Mouse (Mus musculus) T-helper 17 cell (primary cell): Measurements from ENCODE around the gene Csrp1.

Experiments used
- in situ Hi-C, 2 experiments: fragments of 300-600 bp; cut with MboI, MseI; formaldehyde crosslinking; loops; 1 replicate in 1 of 2; 2 replicates in 1 of 2; pipeline ENCODE4 v1.15.1; 2025; ENCODE audit warnings: high pct_unique_total_duplicates in 2 of 2

Csrp1 gene

GRCm38 (mm10) chr1:135768400-135768799, 48.5 kb downstream of the Csrp1 start:
- in situ Hi-C loops: no loop called here

- in situ Hi-C loops: loop anchor here in 1 of 2 experiments (10.0 kb wide), 1 partner anchor 1565 kb away; no protein-coding TSS in a partner anchor
Measured at GRCm38 (mm10) chr1:135770237-135770636, 50.4 kb downstream of the Csrp1 start.

- in situ Hi-C loops: loop anchor here in 1 of 2 experiments (10.0 kb wide), 1 partner anchor 1566 kb away; no protein-coding TSS in a partner anchor
Measured at GRCm38 (mm10) chr1:135770896-135771572, 51.2 kb downstream of the Csrp1 start.

GRCm38 (mm10) chr1:135771573-135771970, 51.7 kb downstream of the Csrp1 start:
- in situ Hi-C loops: loop anchor here in 1 of 2 experiments (10.0 kb wide), 1 partner anchor 1567 kb away; no protein-coding TSS in a partner anchor

- in situ Hi-C loops: loop anchor here in 1 of 2 experiments (10.0 kb wide), 1 partner anchor 1572 kb away; no protein-coding TSS in a partner anchor
Measured at GRCm38 (mm10) chr1:135776596-135776995, 56.7 kb downstream of the Csrp1 start.

- in situ Hi-C loops: loop anchor here in 1 of 2 experiments (10.0 kb wide), 1 partner anchor 1572 kb away; no protein-coding TSS in a partner anchor
Measured at GRCm38 (mm10) chr1:135777046-135777445, 57.2 kb downstream of the Csrp1 start.

- in situ Hi-C loops: loop anchor here in 1 of 2 experiments (10.0 kb wide), 1 partner anchor 1574 kb away; no protein-coding TSS in a partner anchor
Measured at GRCm38 (mm10) chr1:135778780-135779535, 59.1 kb downstream of the Csrp1 start, which contains the start of gene Tnni1. TSS of gene Tnni1 (plus strand) at chr1:135779434.

- in situ Hi-C loops: loop anchor here in 1 of 2 experiments (5.0 kb wide), 1 partner anchor 63 kb away; no protein-coding TSS in a partner anchor
Measured at GRCm38 (mm10) chr1:135780649-135781048, 60.8 kb downstream of the Csrp1 start.

GRCm38 (mm10) chr1:135781220-135781619, 61.4 kb downstream of the Csrp1 start:
- in situ Hi-C loops: loop anchor here in 1 of 2 experiments (5.0 kb wide), 1 partner anchor 64 kb away; no protein-coding TSS in a partner anchor

- in situ Hi-C loops: loop anchor here in 1 of 2 experiments (5.0 kb wide), 1 partner anchor 66 kb away; no protein-coding TSS in a partner anchor
Measured at GRCm38 (mm10) chr1:135782816-135783215, 63.0 kb downstream of the Csrp1 start.

GRCm38 (mm10) chr1:135787799-135788198, 67.9 kb downstream of the Csrp1 start:
- in situ Hi-C loops: loop anchor here in 1 of 2 experiments (5.0 kb wide), 1 partner anchor 65 kb away; the partner anchor contains the start of gene Csrp1

GRCm38 (mm10) chr1:135788708-135789107, 68.8 kb downstream of the Csrp1 start:
- in situ Hi-C loops: loop anchor here in 1 of 2 experiments (5.0 kb wide), 1 partner anchor 66 kb away; the partner anchor contains the start of gene Csrp1

GRCm38 (mm10) chr1:135789815-135790214, 70.0 kb downstream of the Csrp1 start:
- in situ Hi-C loops: loop anchor here in 1 of 2 experiments (5.0 kb wide), 1 partner anchor 68 kb away; the partner anchor contains the start of gene Csrp1

GRCm38 (mm10) chr1:135792143-135792939, 72.5 kb downstream of the Csrp1 start:
- in situ Hi-C loops: no loop called here

- in situ Hi-C loops: no loop called here
Measured at GRCm38 (mm10) chr1:135793370-135794215, 73.7 kb downstream of the Csrp1 start.

GRCm38 (mm10) chr1:135794216-135795134, 74.6 kb downstream of the Csrp1 start:
- in situ Hi-C loops: no loop called here

- in situ Hi-C loops: no loop called here
Measured at GRCm38 (mm10) chr1:135798492-135798891, 78.6 kb downstream of the Csrp1 start.

- in situ Hi-C loops: no loop called here
Measured at GRCm38 (mm10) chr1:135799109-135799627, 79.3 kb downstream of the Csrp1 start.
